Mouse (Mus musculus) heart, adult 18-20 months (tissue): Measurements from ENCODE around the gene Bclaf1. TPM values are rescaled to one million over a fixed set of nuclear protein-coding genes. Genes with fewer than 3 reads are reported as not detected.

Experiments used
- microRNA-seq, 2 experiments: library from miRNA; unstranded; fragments of <30 nt; microRNA quantifications; one replicate each; pipeline ENCODE4 v1.2.0; 2022
- total RNA-seq, 2 experiments: library from RNA; stranded (reverse); gene quantifications; 2 replicates each; pipeline ENCODE4 v1.2.3; 2021

The Bclaf1 gene
- total RNA-seq, 2 experiments from 2014 or later, result 38.5 to 55.4 TPM

Small RNA genes lying within 50 kb of the gene (microRNA-seq; reads per million reads assigned to microRNA genes)
- gene Mir6413, result 0 reads per million in 2 experiments

Other genes with a start within 250 kb of the Bclaf1 start
- 10 to 100 TPM; 11.2 to 20.6 TPM for gene Map7, start 164.0 kb upstream of the Bclaf1 start, total RNA-seq
- gene Mtfr2, start 35.3 kb downstream of the Bclaf1 start, total RNA-seq, result under 1 TPM; 0.26 to 0.52 TPM